Mouse (Mus musculus) liver, embryonic 12.5 days (tissue): ENCODE data around the gene Fer. TPM values are rescaled to one million over a fixed set of nuclear protein-coding genes. Genes with fewer than 3 reads are reported as not detected.

Experiments
- ATAC-seq: fragments of 200-750 bp; cut with Nextera tagmentation; 2 replicates; pipeline ENCODE4 v1.8.0; 2017; ENCODE audit warnings: moderate number of reproducible peaks, mild to moderate bottlenecking, moderate library complexity
- H3K27ac ChIP-seq: fragments of 300-500 bp; sonication (generic); 2 replicates; pipeline ENCODE4 v1.5.1; 2016; ENCODE audit warnings: mild to moderate bottlenecking
- H3K27me3 ChIP-seq: fragments of 300-500 bp; sonication (generic); replicated peaks from 2 replicates; pipeline ENCODE4 v1.6.1; 2016; ENCODE audit warnings: mild to moderate bottlenecking, moderate library complexity
- H3K36me3 ChIP-seq: fragments of 300-500 bp; sonication (generic); 2 replicates; pipeline ENCODE4 v1.6.1; 2016; ENCODE audit warnings: mild to moderate bottlenecking, moderate library complexity
- H3K4me1 ChIP-seq: fragments of 300-500 bp; sonication (generic); 2 replicates; pipeline ENCODE4 v1.6.1; 2016
- H3K4me2 ChIP-seq: fragments of 300-500 bp; sonication (generic); 2 replicates; pipeline ENCODE4 v1.6.1; 2016; ENCODE audit warnings: mild to moderate bottlenecking, moderate library complexity
- H3K4me3 ChIP-seq: fragments of 300-500 bp; sonication (generic); 2 replicates; pipeline ENCODE4 v1.5.1; 2016; ENCODE audit warnings: mild to moderate bottlenecking, moderate library complexity
- H3K9ac ChIP-seq: fragments of 300-500 bp; sonication (generic); 2 replicates; pipeline ENCODE4 v1.6.1; 2016; ENCODE audit warnings: mild to moderate bottlenecking, moderate library complexity
- H3K9me3 ChIP-seq: fragments of 300-500 bp; sonication (generic); replicated peaks from 2 replicates; pipeline ENCODE4 v1.6.1; 2016; ENCODE audit warnings: mild to moderate bottlenecking, moderate library complexity
- WGBS: fragments of 180-500 bp; shearing (Covaris S2); methylation state at CpG from one replicate; pipeline ENCODE4 v1.1.7; 2016; ENCODE audit not compliant: insufficient replicate concordance; 5-methylcytosine and 5-hydroxymethylcytosine counted together
- polyA plus RNA-seq: library from polyadenylated mRNA; unstranded; fragments of >200 nt; fragmentation: Nextera tagmentation; extraction: Ambion mirVana; gene quantifications from 2 replicates; pipeline ENCODE4 v1.2.1, GENCODE M21; 2016

Gene Fer
- polyA plus RNA-seq, 1 experiment from 2014 or later: 17.1 TPM

DNA sequence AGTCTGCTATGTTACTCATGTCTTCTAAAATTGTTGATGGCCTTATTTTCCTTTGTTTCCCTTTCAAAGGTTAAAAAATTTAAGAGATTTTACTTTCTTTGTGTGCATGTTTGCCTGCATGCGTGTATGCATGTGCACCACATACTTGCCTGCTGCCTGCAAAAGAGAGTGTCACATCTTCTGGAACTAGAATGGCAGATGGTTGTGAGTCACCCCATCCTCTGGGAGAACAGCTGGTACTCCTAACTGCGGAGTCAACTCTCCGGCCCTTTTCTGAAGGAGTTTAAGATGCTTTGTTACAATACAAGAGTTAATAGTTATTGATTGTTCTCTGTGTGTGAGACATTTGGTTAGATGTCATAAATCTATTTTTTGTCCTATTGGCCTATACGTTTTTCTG lies 16.0 kb downstream of the Fer start:
- H3K36me3 ChIP-seq: no peaks in the 10 kb centered on the region
- H3K4me2 ChIP-seq: no peak overlapping the region
- H3K9ac ChIP-seq: no peak overlapping the region
- H3K9me3 ChIP-seq: no peaks in the 10 kb centered on the region
- no peak for ATAC-seq
- H3K4me3 ChIP-seq: no peak overlapping the region
- no peak overlapping the region for H3K27ac ChIP-seq
- WGBS: 80% methylated on average over 4 of the region's 4 CpGs
- no peaks in the 10 kb centered on the region for H3K4me1 ChIP-seq
- H3K27me3 ChIP-seq: no peaks in the 10 kb centered on the region

DNA sequence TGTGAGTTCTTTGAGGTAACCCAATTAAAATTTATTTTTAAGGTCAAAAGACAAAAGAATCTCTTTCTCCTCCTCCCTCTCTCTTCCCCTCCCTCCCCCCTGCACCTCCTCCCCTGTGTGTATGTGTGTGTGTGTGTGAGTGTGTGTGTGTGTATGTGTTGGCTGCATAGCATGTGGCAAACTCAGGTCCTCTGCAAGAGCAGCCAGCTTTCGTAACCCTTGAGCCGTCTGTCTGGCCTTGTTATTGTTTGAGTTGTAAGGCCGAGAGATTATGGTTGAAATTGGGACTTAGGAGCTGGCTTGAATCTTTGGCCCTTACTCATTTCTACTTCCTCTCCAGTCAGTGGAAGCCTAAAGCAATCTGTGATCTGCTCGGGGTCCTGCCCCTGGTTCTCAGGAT lies 17.1 kb downstream of the Fer start:
- no peaks in the 10 kb centered on the region for H3K9me3 ChIP-seq
- H3K4me2 ChIP-seq: no peak overlapping the region
- H3K9ac ChIP-seq: no peak overlapping the region
- H3K27me3 ChIP-seq: no peaks in the 10 kb centered on the region
- H3K36me3 ChIP-seq: no peaks in the 10 kb centered on the region
- H3K4me3 ChIP-seq: no peak overlapping the region
- no peak for ATAC-seq
- WGBS: 73% methylated on average over 4 of the region's 4 CpGs
- no peaks in the 10 kb centered on the region for H3K4me1 ChIP-seq
- no peak overlapping the region for H3K27ac ChIP-seq

DNA sequence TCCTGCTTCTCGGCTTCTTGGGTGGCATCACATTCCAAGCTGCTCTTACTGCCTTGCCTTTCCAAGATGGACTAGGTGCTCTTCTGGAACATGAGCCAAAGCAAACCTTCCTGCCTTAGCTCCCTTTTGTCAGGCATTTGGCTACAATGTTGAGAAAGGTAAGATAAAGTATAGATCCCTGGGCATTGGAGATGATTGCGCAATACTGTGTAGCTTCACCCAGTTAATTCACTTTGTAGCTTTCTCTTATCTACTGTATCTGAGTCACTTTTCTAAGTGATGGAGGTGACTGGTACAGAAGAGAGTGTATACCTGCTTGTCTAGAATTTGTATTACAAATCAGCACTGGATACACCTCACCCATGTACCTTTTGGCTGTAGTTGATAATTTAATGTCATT lies 24.1 kb downstream of the Fer start:
- ATAC-seq: no peak
- Histone ChIP-seq H3K27ac (no peak overlapping the region), H3K9ac (no peak overlapping the region), H3K4me1 (peaks cover 18% of the 10 kb centered on the region; the same call in 1 of the 2 replicates), H3K9me3 (no peaks in the 10 kb centered on the region), H3K4me3 (no peak overlapping the region), H3K27me3 (no peaks in the 10 kb centered on the region), H3K4me2 (no peak overlapping the region), H3K36me3 (no peaks in the 10 kb centered on the region)
- WGBS: 90% methylated on average over 2 of the region's 2 CpGs

DNA sequence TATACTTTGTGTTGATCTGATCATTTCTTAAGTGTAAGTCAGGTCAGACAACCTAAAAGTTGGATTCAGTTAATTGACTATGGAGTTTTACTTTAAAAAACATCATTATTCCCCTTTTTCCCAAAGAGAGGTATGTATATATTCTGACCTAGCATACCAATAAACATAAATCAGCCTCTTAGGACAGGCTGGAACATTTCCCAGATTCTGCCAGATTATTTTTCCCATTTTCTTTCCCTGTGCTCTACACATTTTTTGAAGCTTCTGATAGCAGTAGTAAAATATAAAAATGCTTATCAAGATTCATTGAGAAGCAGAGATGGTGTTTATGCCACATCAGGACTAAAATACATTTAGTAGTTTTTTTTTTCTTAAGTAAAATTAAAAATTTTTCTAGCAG lies 27.7 kb downstream of the Fer start:
- Histone ChIP-seq H3K9me3 (no peaks in the 10 kb centered on the region), H3K27me3 (no peaks in the 10 kb centered on the region), H3K27ac (no peak overlapping the region), H3K36me3 (no peaks in the 10 kb centered on the region), H3K4me3 (no peak overlapping the region), H3K9ac (no peak overlapping the region), H3K4me2 (no peak overlapping the region), H3K4me1 (peaks cover 27% of the 10 kb centered on the region; the same call in 1 of the 2 replicates)
- no peak for ATAC-seq

DNA sequence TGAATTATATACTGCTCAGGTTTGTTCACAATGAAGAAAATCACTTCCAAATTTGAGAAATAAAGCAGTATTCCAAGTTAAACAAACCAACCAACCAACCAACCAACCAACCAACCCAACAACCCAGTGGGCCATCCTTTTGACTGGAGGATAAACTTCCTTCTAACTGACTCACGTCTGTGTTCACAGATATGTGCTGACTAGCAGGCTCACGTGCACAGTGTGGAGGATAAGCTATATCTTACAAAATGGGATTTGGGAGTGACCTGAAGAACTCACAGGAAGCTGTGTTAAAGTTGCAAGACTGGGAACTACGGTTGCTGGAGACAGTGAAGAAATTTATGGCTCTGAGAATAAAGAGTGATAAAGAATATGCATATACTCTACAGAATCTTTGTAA lies 33.0 kb downstream of the Fer start:
- 12% methylated on average over 3 of the region's 3 CpGs for WGBS
- peak; percentile 68 for ATAC-seq
- no peak overlapping the region for H3K4me2 ChIP-seq

GRCm38 (mm10) chr17:63897050-63897449 lies 34.2 kb downstream of the Fer start:
- WGBS: 67% methylated on average over 7 of the region's 7 CpGs
- Histone ChIP-seq H3K4me2 (no peak overlapping the region), H3K9me3 (no peaks in the 10 kb centered on the region), H3K4me1 (peaks cover 17% of the 10 kb centered on the region), H3K9ac (no peak overlapping the region), H3K36me3 (peaks cover 8% of the 10 kb centered on the region; the same call in 1 of the 2 replicates), H3K4me3 (no peak overlapping the region), H3K27ac (no peak overlapping the region), H3K27me3 (no peaks in the 10 kb centered on the region)
- no peak for ATAC-seq

More for the DNA sequence above, 33.0 kb downstream of the Fer start:
- H3K4me1 ChIP-seq: peaks cover 17% of the 10 kb centered on the region
- no peak overlapping the region for H3K9ac ChIP-seq
- H3K36me3 ChIP-seq: peaks cover 8% of the 10 kb centered on the region; the same call in 1 of the 2 replicates
- no peaks in the 10 kb centered on the region for H3K27me3 ChIP-seq
- no peak overlapping the region for H3K27ac ChIP-seq
- no peak overlapping the region for H3K4me3 ChIP-seq
- H3K9me3 ChIP-seq: no peaks in the 10 kb centered on the region

DNA sequence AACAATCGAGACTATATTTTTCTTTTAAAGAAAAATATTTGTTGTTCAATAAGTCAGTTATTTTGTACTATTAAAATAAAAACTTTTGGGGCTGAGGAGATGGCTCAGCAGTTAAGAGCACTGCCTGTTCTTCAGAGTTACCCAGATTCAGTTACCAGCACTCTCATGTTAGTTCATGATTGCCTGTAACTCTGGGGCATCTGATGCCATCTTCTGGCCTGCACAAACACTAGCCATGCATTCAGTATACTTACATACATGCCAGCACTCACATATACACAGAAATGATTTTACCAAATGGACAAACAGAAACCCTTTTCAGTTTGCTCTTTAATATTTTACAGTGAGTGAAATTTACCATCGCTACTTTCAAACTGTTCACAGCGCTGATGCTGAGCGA lies 46.4 kb downstream of the Fer start:
- Histone ChIP-seq H3K4me3 (no peak overlapping the region), H3K9me3 (no peaks in the 10 kb centered on the region), H3K36me3 (0 out of 2 replicates have a peak, but pooled peaks cover 8% of the 10 kb centered on the region), H3K9ac (no peak overlapping the region), H3K4me1 (no peaks in the 10 kb centered on the region), H3K27ac (no peak overlapping the region), H3K27me3 (no peaks in the 10 kb centered on the region), H3K4me2 (no peak overlapping the region)
- 90% methylated on average over 4 of the region's 4 CpGs for WGBS
- no peak for ATAC-seq

- H3K27me3 ChIP-seq: no peaks in the 10 kb centered on the region
- H3K9ac ChIP-seq: no peak overlapping the region
- peak; percentile 58 for ATAC-seq
- peak overlapping the region; percentile 59; the same call in 1 of the 2 replicates for H3K27ac ChIP-seq
- H3K36me3 ChIP-seq: 0 out of 2 replicates have a peak, but pooled peaks cover 4% of the 10 kb centered on the region
- 25% methylated on average over 6 of the region's 6 CpGs for WGBS
- peaks cover 14% of the 10 kb centered on the region for H3K4me1 ChIP-seq
- no peak overlapping the region for H3K4me3 ChIP-seq
- no peak overlapping the region for H3K4me2 ChIP-seq
- H3K9me3 ChIP-seq: no peaks in the 10 kb centered on the region
These were observed 58.8 kb downstream of the Fer start for GRCm38 (mm10) chr17:63921601-63922203.

GRCm38 (mm10) chr17:63925581-63925980 lies 62.7 kb downstream of the Fer start:
- H3K4me3 ChIP-seq: no peak overlapping the region
- no peak for ATAC-seq
- H3K27me3 ChIP-seq: no peaks in the 10 kb centered on the region
- no peak overlapping the region for H3K27ac ChIP-seq
- WGBS: 70% methylated on average over 3 of the region's 3 CpGs
- H3K9me3 ChIP-seq: no peaks in the 10 kb centered on the region
- H3K9ac ChIP-seq: no peak overlapping the region
- H3K4me1 ChIP-seq: peaks cover 14% of the 10 kb centered on the region
- 0 out of 2 replicates have a peak, but pooled peaks cover 4% of the 10 kb centered on the region for H3K36me3 ChIP-seq
- no peak overlapping the region for H3K4me2 ChIP-seq

DNA sequence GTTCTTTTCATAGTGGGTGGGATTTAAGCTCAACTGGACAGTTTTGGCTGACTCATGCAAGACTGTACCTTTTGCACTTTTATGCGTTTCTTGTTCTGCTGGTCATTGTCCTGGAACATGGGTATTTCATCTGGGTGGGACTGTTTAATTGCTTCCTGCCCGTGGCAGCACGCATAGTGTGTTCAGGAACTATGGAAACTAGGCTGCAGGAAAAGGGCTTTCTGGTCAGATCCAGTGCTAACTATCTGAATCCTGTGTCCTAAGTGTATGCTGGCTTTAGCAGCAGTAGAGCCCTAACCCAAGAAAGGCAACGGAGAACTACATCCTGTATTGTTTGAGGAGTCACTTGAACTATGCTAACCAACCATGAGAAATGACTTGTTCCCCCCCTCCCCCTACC lies 67.8 kb downstream of the Fer start:
- no peak overlapping the region for H3K4me2 ChIP-seq
- no peak overlapping the region for H3K4me3 ChIP-seq
- H3K27ac ChIP-seq: no peak overlapping the region
- H3K27me3 ChIP-seq: no peaks in the 10 kb centered on the region
- H3K9me3 ChIP-seq: no peaks in the 10 kb centered on the region
- 0 out of 2 replicates have a peak, but pooled peaks cover 10% of the 10 kb centered on the region for H3K36me3 ChIP-seq
- H3K4me1 ChIP-seq: no peaks in the 10 kb centered on the region
- no peak for ATAC-seq
- WGBS: 54% methylated on average over 4 of the region's 4 CpGs
- no peak overlapping the region for H3K9ac ChIP-seq

DNA sequence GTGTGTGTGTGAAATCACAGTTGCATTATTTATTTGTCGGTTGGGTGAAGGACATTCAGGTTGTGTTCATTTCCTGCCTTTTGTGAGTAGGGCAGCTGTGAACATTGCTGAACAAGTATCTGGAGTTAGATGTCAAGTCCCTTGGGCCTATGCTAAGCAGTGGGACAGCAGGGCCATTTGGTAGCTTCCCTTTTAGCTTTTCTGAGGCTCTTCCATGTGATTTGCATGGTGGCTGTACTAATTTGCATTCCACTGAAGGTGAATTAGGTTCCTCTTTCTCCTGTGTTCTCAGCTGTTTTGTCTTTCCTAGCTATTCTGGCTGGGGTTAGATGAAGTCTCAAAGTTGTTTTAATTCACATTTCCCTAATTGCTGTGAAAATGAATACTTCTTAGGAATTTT lies 68.7 kb downstream of the Fer start:
- no peaks in the 10 kb centered on the region for H3K4me1 ChIP-seq
- H3K9ac ChIP-seq: no peak overlapping the region
- H3K36me3 ChIP-seq: 0 out of 2 replicates have a peak, but pooled peaks cover 10% of the 10 kb centered on the region
- no peaks in the 10 kb centered on the region for H3K9me3 ChIP-seq
- WGBS: 60% methylated on average over 1 of the region's 1 CpGs
- H3K4me2 ChIP-seq: no peak overlapping the region
- H3K4me3 ChIP-seq: no peak overlapping the region
- no peaks in the 10 kb centered on the region for H3K27me3 ChIP-seq
- H3K27ac ChIP-seq: no peak overlapping the region
- no peak for ATAC-seq

GRCm38 (mm10) chr17:63935408-63935807 lies 72.5 kb downstream of the Fer start:
- no peak for ATAC-seq
- 72% methylated on average over 2 of the region's 2 CpGs for whole genome bisulfite sequencing

DNA sequence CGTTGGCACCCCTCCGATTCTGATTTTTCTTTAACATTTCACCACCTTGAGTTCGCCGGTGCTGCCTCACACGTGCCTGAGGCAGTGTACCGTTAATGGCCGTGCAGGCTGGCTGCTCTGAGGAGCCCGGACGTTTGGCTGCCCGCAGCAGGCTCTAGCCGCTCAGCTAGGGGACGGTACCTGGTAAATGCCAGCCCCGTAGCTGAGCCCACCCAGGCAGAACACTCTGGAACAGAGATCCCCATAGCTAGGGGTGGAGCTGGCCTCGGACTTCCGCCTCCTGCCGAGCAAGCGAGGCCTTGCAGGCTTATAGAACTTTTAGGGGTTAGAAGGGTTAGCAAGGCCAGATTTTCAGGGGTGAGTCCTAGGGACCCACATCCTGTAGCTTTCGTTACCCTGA lies 75.0 kb downstream of the Fer start:
- Histone ChIP-seq H3K27me3 (no peaks in the 10 kb centered on the region), H3K36me3 (peaks cover 16% of the 10 kb centered on the region; the same call in 1 of the 2 replicates), H3K4me2 (no peak overlapping the region), H3K9me3 (no peaks in the 10 kb centered on the region), H3K4me3 (no peak overlapping the region), H3K9ac (no peak overlapping the region), H3K27ac (no peak overlapping the region), H3K4me1 (no peaks in the 10 kb centered on the region)
- no peak for ATAC-seq
- WGBS: 72% methylated on average over 18 of the region's 18 CpGs

More at GRCm38 (mm10) chr17:63935408-63935807, 72.5 kb downstream of the Fer start:
- Histone ChIP-seq H3K36me3 (0 out of 2 replicates have a peak, but pooled peaks cover 10% of the 10 kb centered on the region), H3K9me3 (no peaks in the 10 kb centered on the region), H3K4me3 (no peak overlapping the region), H3K4me1 (no peaks in the 10 kb centered on the region), H3K9ac (no peak overlapping the region), H3K27ac (no peak overlapping the region), H3K4me2 (no peak overlapping the region), H3K27me3 (no peaks in the 10 kb centered on the region)
